Mouse (Mus musculus): ENCODE measurements around the gene Sox6. TPM values are rescaled to one million over a fixed set of nuclear protein-coding genes. Genes with fewer than 3 reads are reported as not detected.

The Sox6 gene
- total RNA-seq, 2 experiments from 2014 or later = 153 to 158 TPM

GRCm38 (mm10) chr7:115531217-115531616, 507.4 kb downstream of the Sox6 start:
- no peak for DNase-seq
- intact Hi-C loops (cut with DNase I) = no loop called here

- no peak for DNase-seq
- intact Hi-C loops (cut with DNase I) = no loop called here
Observed at GRCm38 (mm10) chr7:115517701-115518100, 520.9 kb downstream of the Sox6 start.

GRCm38 (mm10) chr7:115513681-115514080, 524.9 kb downstream of the Sox6 start:
- intact Hi-C loops (cut with DNase I) = no loop called here
- no peak for DNase-seq

DNA sequence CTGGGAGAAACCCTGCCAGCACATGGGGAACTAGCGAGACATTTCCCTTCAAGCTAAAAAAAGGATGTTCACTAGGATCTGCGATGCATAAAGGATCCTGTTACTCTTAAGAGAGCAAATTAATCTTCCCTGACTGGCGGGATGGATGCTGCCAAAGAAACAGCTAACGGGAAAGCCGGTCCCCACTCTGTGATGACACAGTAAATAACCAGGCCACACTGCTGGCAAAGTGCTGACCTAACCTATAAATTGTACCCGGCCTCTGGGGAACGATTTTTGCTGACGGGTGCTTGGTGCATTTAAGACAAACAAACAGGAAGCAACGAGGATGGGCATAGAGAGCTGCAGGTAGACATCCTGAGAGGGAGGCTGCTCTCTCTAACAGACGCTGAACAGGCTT, 526.8 kb downstream of the Sox6 start:
- peak in 1 of 2 experiments; percentile 28 for DNase-seq
- intact Hi-C loops (cut with DNase I) = no loop called here

DNA sequence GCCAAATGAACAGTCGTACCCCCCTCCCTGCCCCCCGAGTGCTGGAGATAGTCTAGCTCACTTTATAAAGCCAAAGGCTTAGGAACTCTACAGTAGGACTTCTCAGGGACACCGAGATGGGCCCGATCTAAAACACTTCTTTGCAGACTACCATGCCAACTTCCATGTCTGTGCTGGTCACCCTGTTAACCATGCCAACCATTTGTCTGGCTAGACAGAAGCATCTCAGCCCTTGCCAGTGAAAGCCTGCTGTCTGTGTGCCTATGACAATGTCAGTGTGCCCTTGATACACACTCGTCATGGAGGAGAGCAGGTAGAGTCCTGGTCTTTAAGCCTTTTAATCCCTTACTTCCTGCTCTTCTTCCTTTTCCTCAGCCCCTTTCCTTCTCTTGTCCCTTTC, 527.5 kb downstream of the Sox6 start:
- intact Hi-C loops (cut with DNase I) = no loop called here
- DNase-seq = no peak

DNA sequence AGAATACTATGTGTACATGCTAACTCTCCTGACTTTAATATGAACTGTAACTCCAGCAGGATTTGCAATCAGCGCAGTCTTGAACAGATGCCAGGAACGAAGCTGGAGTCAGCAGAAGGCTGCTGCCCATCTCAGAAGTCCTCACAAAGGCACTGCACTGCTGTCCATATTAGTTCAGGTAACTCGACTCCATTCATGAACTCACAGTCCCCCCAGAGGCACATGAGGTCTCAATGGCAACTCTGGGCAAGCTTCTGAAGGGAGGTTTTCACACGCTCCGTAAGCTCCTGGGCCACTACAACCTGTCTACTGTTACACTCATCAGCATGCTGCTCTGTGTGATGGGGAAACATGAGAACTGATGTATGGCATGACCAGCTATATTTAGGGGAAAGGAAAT, 528.6 kb downstream of the Sox6 start:
- DNase-seq = peak; percentile 31 to 34
- intact Hi-C loops (cut with DNase I) = no loop called here

- intact Hi-C loops (cut with DNase I) = loop anchor here (5.0 kb wide), 1 partner anchor 34 kb away; no protein-coding TSS in a partner anchor
- no peak for DNase-seq
Observed at GRCm38 (mm10) chr7:115506385-115506784, 532.2 kb downstream of the Sox6 start.

GRCm38 (mm10) chr7:115501497-115501896, 537.1 kb downstream of the Sox6 start:
- no peak for DNase-seq
- intact Hi-C loops (cut with DNase I) = no loop called here

- no peak for DNase-seq
- intact Hi-C loops (cut with DNase I) = no loop called here
Observed at GRCm38 (mm10) chr7:115500825-115501224, 537.8 kb downstream of the Sox6 start.

DNA sequence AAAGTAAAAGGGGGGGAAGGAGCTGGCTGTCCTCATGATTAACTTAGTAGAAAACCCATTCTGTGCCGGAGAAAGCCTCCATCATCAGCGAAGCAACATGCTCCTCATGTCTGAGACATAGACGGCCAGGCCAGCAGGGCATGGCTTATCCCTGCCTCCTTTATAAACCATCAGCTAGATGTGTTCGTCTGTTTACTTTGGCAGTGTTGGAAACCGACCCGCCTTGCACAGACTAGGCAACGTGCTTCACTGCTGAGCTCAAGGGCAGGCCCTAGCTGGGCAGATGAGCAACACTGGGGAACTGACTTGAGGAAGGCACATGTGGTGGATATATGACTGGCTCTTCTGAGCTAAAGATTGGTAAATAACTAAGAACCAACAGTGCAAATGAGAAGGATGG, 538.4 kb downstream of the Sox6 start:
- intact Hi-C loops (cut with DNase I) = no loop called here
- DNase-seq = no peak

DNA sequence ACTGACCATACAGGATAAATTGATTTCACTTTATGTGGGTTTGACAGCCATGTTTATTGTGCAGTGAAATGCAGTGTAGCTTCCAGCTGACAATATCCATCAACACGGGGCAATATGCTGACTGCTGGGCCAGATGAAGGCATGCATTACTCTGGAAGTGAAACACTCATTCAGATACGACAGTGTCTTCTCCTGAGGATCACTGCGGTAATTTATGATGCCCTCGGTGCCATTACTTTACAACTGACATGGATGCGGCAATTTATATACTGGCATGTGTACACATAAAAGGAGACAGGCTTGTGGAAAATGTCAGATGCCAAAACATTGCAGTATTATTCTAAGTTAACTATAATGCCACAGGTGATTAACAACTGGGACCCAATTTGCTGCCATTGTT, 546.9 kb downstream of the Sox6 start:
- DNase-seq = no peak
- intact Hi-C loops (cut with DNase I) = no loop called here

GRCm38 (mm10) chr7:115489608-115490007, 549.0 kb downstream of the Sox6 start:
- DNase-seq = no peak
- intact Hi-C loops (cut with DNase I) = no loop called here

- no peak for DNase-seq
- intact Hi-C loops (cut with DNase I) = no loop called here
Observed at GRCm38 (mm10) chr7:115486431-115486830, 552.2 kb downstream of the Sox6 start.

DNA sequence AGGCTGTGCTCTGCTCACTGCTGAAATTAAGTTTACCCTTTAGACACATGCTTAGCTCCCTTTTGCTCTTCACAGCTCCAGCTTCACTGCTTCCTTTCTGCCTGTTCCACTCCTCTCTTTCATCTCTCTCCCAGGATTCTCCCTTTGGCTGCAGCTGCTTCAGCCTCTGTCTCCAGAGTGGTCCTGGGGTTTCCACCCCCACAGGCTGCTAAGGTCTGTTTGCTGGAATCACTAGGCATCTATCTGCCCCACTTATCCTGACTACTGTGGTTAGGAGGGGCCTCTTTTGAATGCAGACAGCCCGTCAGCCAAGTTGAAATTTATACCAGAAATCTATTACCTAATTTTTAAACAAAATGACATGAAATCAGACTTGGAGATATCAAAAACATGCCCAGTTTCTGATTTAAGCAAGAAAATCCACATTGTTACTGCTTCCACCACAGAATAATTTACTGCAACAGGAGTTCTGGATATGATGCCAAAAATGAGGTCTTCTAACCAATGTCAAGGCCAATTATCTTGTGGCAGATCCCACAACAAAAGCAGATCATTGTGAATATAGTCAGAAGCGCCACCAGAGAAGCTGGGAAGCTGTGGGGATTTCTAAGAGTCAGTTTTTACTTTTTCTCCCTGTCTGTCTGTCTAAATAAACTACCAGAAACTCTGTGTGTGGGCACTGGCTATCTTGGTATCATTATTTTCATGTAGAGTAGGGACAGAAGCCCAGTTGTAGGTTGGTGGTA, 552.8 kb downstream of the Sox6 start:
- DNase-seq = no peak
- intact Hi-C loops (cut with DNase I) = no loop called here

DNA sequence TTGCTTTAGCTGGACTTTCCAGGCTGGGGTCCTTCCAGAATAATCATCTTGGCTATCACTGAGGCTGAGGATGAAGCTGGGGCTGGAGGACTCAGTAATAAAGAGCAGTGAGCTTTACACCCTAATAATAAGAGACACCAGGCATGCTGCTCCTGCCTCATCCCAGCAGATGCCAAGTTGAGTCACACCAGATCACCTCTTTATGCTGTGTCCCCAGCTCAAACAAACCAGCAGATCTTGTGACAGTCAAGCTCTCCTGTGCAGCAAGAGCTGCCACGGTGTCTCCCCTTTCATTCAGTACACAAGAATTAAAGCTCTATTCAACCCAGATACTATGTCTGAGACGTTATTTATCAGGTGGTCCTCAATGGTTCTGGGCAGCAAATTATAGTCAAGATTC, 560.8 kb downstream of the Sox6 start:
- intact Hi-C loops (cut with DNase I) = no loop called here
- no peak for DNase-seq

DNA sequence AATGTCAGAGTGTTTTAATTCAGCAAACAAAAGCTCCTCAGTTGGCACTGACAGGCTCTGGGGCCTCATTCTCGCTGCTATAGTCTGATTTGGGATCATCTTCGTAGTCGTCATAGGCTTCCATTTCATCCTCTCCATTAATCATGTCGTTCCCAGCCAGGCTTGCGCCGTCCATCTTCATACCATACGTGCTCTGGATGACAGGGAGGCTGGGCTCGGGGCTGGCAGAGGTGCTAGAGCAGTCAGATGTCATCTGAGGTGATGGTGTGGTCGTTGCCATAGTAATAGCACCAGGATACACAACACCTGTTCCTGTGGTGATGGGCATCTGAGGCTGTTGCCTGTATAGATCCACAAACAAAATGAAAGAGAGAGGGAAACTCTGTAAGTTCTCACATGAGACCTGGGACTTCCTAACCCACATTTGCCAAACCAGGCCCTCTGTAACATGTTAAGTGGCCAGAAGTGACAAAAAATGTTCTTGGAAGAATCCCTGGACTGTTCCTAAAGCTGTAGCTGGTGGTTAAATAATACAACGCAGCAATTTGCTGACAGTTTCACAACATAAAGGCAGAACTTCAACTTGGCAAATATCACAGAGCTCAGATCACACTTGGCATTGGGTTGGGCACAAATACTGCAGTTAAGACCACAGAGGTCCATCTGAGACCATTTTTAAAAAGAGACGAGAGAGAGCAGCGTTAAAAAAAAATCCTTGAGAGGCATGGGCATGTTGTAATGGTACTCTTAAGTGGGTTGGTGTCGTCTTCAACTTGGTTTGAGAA, 561.5 kb downstream of the Sox6 start:
- intact Hi-C loops (cut with DNase I) = no loop called here
- DNase-seq = peak in 1 of 2 experiments; percentile 55

DNA sequence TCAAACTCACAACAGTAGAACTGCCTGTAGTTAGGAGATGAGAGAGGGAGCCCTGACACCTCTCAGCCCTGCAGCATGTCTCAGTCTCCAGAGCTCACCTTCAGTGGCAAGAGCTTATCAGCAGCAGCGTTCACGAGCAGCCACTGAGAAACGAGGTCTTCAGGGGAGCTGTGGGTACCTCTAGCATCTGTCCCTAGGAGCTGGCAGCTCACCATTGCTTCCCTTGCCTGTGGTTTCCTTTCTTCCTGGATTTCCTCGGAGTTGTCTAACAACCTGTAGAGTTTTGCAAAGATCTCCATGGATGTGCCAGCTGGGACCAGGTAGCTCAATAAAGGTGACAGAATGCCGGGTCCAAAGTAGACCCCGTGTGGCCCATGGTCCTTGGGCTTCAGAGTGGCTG, 563.4 kb downstream of the Sox6 start:
- intact Hi-C loops (cut with DNase I) = no loop called here
- no peak for DNase-seq

- DNase-seq = no peak
- intact Hi-C loops (cut with DNase I) = loop anchor here (5.0 kb wide), 1 partner anchor 33 kb away; no protein-coding TSS in a partner anchor
Observed at GRCm38 (mm10) chr7:115474115-115474514, 564.5 kb downstream of the Sox6 start.

DNA sequence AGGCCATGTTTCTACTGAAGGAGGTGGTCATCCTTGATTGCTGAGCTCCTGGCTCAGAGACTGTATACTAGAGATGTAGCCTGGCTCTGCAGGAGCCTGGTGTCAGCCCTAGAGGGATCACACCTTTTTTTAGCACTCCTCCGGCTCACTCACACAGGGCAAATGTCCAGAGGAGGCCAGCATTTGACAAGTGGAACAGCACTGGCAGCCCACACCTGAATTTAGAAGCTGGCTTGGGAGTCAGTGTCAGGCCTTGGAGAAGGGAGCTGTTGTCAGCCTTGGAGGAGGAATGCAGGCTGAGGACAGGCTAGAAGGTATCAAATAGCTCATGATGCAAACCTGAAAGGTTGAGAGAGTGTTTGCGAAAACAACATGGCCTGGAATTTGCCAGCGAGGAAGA, 565.7 kb downstream of the Sox6 start:
- intact Hi-C loops (cut with DNase I) = loop anchor here (5.0 kb wide), 1 partner anchor 34 kb away; no protein-coding TSS in a partner anchor
- DNase-seq = peak in 1 of 2 experiments; percentile 59

DNA sequence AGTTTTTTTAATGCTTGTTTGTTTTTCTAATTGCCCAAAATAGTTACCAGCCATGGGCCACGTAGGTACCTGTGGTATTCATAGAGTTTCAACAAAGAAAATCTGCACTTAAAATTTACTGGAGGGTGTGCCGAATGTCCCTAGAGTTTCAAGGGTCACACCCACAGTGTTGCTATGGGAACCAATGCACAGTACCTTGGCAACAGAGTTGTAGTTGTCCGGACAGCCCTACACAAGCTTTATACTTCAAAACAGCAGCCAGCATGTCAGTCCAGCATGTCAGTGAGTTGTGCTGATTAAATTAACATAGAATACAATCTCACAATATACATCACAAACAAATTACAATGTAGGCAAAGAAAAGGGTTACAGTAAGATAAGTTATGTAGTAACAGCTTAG, 567.1 kb downstream of the Sox6 start:
- DNase-seq = no peak

GRCm38 (mm10) chr7:115466811-115467210, 571.8 kb downstream of the Sox6 start:
- intact Hi-C loops (cut with DNase I) = loop anchor here (5.0 kb wide), 1 partner anchor 565 kb away; no protein-coding TSS in a partner anchor
- no peak for DNase-seq

More for the DNA sequence above, 567.1 kb downstream of the Sox6 start:
- intact Hi-C loops (cut with DNase I) = loop anchor here (5.0 kb wide), 1 partner anchor 36 kb away; no protein-coding TSS in a partner anchor

DNA sequence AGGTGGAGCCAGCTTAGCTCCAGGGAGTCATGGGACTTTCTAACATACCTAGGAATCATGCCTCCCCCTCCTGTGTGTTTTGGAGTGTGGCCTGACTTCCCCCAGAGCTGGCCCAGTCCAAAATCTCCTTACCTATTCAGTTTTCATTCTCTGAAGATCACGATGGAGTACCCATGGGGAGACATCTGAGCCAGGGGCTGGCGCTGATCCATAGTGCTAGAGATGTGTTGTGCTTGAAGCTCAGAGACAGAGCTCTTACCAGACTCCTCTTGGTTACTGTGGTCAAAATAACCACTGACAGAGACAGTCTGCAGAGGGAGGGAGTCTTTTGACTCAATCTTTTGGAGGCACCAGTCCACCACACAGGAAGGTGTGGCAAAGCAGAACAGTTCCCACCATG, 575.2 kb downstream of the Sox6 start:
- intact Hi-C loops (cut with DNase I) = no loop called here
- DNase-seq = no peak

Measured in gastrocnemius, postnatal 36 days (tissue).